Mouse (Mus musculus): ENCODE measurements around the gene 2610028H24Rik. TPM values are rescaled to one million over a fixed set of nuclear protein-coding genes. Genes with fewer than 3 reads are reported as not detected.

2610028H24Rik gene
- polyA plus RNA-seq, 1 experiment from 2014 or later = not detected

DNA sequence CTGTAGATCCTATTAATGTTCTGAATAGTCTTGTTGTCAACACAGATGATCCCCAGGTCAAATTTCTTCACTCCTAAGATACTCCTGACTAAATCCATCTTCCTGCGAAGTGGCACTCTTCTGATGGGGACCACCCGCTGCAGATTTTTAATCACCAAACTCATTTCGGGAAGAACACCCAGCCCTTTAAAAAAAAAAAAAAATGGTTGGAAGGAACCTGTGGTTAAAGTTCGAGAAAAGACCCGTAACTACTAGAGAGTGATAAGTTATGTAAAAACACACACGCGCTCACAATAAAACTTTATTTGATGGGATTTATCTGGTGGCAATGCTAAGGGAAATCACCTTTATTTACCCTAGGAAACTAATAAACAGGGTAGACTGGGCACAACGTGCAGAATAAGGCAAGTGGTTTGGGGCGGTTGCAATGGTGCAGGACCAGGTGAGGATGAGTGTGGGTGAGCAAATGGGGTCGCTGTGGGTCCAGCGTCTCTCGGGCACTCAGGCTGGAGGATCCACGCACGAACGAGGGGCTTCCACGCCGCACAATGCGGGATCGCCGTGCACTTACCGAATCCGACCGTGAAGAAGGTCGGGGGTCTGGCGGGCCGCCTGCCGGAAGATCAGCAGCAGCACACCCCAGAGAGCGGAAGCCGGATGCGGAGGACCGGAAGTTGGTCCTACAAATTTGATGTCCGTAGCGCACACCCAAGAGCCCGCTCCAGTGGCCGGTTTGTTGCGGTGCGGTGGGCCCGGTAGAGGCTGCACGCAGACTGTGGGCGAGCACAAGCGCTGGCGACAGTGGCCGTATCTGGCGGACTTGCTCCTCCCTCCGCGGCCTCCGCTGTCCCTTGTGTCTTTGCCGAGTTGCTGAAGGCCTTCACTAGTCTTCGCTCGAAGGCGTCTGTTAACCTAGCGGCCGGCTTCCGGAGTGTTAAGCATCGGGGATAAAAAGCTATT, 19.6 kb downstream of the 2610028H24Rik start, which contains the start of the genes Mcm3ap and Ybey:
Gene Mcm3ap, plus strand, starts transcription at position 725 of the 960 bp plus-strand sequence.
Gene Ybey, minus strand, starts transcription at position 912 of the 960 bp plus-strand sequence.
- 1% methylated on average over 55 of the region's 55 CpGs for WGBS
- peak within 1 kb of the TSS; percentile 80 to 85 for H3K27ac ChIP-seq (replicated peaks in 1 of 2; ENCODE audit: control insufficient read depth in 1 of 2, insufficient read depth in 1 of 2, low read depth in 2 of 2, low read length in 2 of 2)

DNA sequence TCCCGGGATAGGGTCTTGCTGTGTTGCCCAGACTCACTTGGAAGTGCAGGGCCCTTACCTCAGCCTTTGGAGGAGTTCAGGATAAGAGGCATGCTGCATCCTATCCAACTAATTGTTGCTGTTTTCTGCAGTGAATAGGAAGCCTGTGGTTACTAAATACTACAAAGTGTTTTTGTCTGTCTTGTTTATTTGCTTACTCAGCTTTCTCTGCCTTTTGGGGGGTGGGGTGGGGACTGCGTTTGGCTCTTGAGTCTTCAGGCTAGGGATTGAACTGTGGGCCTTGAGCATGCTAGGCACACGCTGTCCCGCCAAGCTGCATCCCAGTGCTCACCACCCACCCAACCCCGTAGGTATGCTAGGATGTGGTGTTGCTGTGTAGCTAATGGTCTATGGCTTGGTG, 24.9 kb downstream of the 2610028H24Rik start:
- H3K9me3 ChIP-seq (ENCODE audit: control insufficient read depth, low read length) = no peaks in the 10 kb centered on the region
- no peak overlapping the region for H3K4me3 ChIP-seq (ENCODE audit: control insufficient read depth in 1 of 2, insufficient read depth in 1 of 2, low read depth in 1 of 2, low read length in 2 of 2)
- H3K4me2 ChIP-seq (ENCODE audit: low read length) = no peak overlapping the region
- peaks cover 83% of the 10 kb centered on the region for H3K36me3 ChIP-seq (ENCODE audit: control insufficient read depth, insufficient read depth, low read length)
- no peaks in the 10 kb centered on the region for H3K27me3 ChIP-seq (ENCODE audit: control insufficient read depth, insufficient read depth, low read length)
- no peaks in the 10 kb centered on the region for H3K4me1 ChIP-seq (ENCODE audit: control insufficient read depth in 2 of 2, insufficient read depth in 2 of 2, low read length in 2 of 2)
- no peak overlapping the region for H3K27ac ChIP-seq (replicated peaks in 1 of 2; ENCODE audit: control insufficient read depth in 1 of 2, insufficient read depth in 1 of 2, low read depth in 2 of 2, low read length in 2 of 2)
- 90% methylated on average over 5 of the region's 5 CpGs for WGBS
- ATAC-seq (ENCODE audit: insufficient number of reproducible peaks, insufficient read depth, low FRiP score, low read depth) = no peak
- H3K9ac ChIP-seq (ENCODE audit: low read length) = no peak overlapping the region

More for the DNA sequence above, 19.6 kb downstream of the 2610028H24Rik start, which contains the start of the genes Mcm3ap and Ybey:
- Histone ChIP-seq H3K4me3 (ENCODE audit: control insufficient read depth in 1 of 2, insufficient read depth in 1 of 2, low read depth in 1 of 2, low read length in 2 of 2) (peak within 1 kb of the TSS; percentile 84 to 98), H3K4me1 (ENCODE audit: control insufficient read depth in 2 of 2, insufficient read depth in 2 of 2, low read length in 2 of 2) (no peaks in the 10 kb centered on the region), H3K4me2 (ENCODE audit: low read length) (peak within 1 kb of the TSS; percentile 76), H3K27me3 (ENCODE audit: control insufficient read depth, insufficient read depth, low read length) (no peaks in the 10 kb centered on the region), H3K36me3 (ENCODE audit: control insufficient read depth, insufficient read depth, low read length) (peaks cover 35% of the 10 kb centered on the region), H3K9me3 (ENCODE audit: control insufficient read depth, low read length) (no peaks in the 10 kb centered on the region), H3K9ac (ENCODE audit: low read length) (peak within 1 kb of the TSS; percentile 94)
- peak; percentile 81 for ATAC-seq (ENCODE audit: insufficient number of reproducible peaks, insufficient read depth, low FRiP score, low read depth)

DNA sequence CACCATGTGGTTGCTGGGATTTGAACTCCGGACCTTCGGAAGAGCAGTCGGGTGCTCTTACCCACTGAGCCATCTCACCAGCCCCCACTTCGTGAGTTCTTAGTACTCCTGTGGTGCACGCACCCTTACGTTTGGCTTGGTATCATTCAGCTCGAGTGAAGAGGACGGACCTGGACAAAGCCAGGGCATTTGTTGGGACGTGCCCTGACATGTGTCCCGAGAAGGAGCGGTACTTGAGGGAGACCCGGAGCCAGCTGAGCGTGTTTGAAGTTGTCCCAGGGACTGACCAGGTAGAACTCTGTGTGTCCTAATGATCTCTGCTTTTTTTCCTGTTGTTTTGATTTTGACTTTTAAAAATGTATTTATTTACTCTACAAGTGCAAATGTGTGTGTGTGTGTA, 32.0 kb downstream of the 2610028H24Rik start:
- Histone ChIP-seq H3K27ac (replicated peaks in 1 of 2; ENCODE audit: control insufficient read depth in 1 of 2, insufficient read depth in 1 of 2, low read depth in 2 of 2, low read length in 2 of 2) (peak overlapping the region; percentile 4 to 53; a peak in 3 of 4 replicates), H3K9me3 (ENCODE audit: control insufficient read depth, low read length) (no peaks in the 10 kb centered on the region), H3K27me3 (ENCODE audit: control insufficient read depth, insufficient read depth, low read length) (no peaks in the 10 kb centered on the region), H3K4me3 (ENCODE audit: control insufficient read depth in 1 of 2, insufficient read depth in 1 of 2, low read depth in 1 of 2, low read length in 2 of 2) (no peak overlapping the region), H3K4me2 (ENCODE audit: low read length) (no peak overlapping the region), H3K4me1 (ENCODE audit: control insufficient read depth in 2 of 2, insufficient read depth in 2 of 2, low read length in 2 of 2) (no peaks in the 10 kb centered on the region; a peak in 1 of 4 replicates), H3K9ac (ENCODE audit: low read length) (no peak overlapping the region), H3K36me3 (ENCODE audit: control insufficient read depth, insufficient read depth, low read length) (peaks cover 99% of the 10 kb centered on the region)
- no peak for ATAC-seq (ENCODE audit: insufficient number of reproducible peaks, insufficient read depth, low FRiP score, low read depth)
- WGBS = 95% methylated on average over 13 of the region's 13 CpGs

DNA sequence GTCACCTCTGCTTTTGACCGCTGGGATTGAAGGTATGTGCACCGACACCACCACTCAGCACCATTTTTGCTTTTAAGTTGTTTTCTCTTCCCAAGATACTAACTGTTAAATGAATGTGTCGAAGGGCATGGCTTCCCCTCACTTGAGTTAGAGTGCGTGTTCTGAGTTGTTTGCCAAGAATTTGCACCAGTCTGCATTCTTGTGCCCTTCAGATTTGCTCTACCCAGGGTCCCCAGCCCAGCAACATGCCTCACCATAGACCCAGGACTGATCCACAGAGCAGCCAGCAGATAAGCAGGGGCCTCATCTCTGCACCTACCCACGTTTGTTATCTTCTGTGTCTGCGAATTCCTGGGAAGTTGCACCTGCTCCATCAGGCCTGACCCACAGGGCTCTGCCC, 32.6 kb downstream of the 2610028H24Rik start:
- no peaks in the 10 kb centered on the region for H3K27me3 ChIP-seq (ENCODE audit: control insufficient read depth, insufficient read depth, low read length)
- 49% methylated on average over 6 of the region's 6 CpGs for WGBS
- H3K4me2 ChIP-seq (ENCODE audit: low read length) = no peak overlapping the region
- H3K9me3 ChIP-seq (ENCODE audit: control insufficient read depth, low read length) = no peaks in the 10 kb centered on the region
- no peak for ATAC-seq (ENCODE audit: insufficient number of reproducible peaks, insufficient read depth, low FRiP score, low read depth)
- no peak overlapping the region for H3K9ac ChIP-seq (ENCODE audit: low read length)
- peak overlapping the region; percentile 4 to 53; a peak in 3 of 4 replicates for H3K27ac ChIP-seq (replicated peaks in 1 of 2; ENCODE audit: control insufficient read depth in 1 of 2, insufficient read depth in 1 of 2, low read depth in 2 of 2, low read length in 2 of 2)
- peaks cover 99% of the 10 kb centered on the region for H3K36me3 ChIP-seq (ENCODE audit: control insufficient read depth, insufficient read depth, low read length)
- H3K4me3 ChIP-seq (ENCODE audit: control insufficient read depth in 1 of 2, insufficient read depth in 1 of 2, low read depth in 1 of 2, low read length in 2 of 2) = no peak overlapping the region
- H3K4me1 ChIP-seq (ENCODE audit: control insufficient read depth in 2 of 2, insufficient read depth in 2 of 2, low read length in 2 of 2) = no peaks in the 10 kb centered on the region; a peak in 1 of 4 replicates

DNA sequence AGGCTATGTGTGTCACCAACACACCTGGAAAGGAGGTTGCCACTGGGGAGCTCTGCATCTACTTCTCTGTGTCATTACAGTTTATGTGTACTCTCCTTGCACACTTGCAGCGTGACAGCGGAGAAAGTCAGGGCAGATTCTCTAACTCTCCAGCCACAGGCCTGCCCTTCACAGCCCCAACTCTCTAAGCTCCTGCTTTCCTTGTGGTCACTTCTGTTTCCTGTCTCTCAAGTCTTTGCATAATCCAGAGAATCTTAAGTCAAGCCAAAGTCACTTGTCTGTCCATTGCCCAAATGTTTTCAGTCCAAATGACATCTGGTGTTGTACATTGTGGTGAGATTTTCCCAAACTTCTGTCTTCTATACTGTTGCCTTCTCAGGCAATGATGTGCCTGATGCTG, 37.4 kb downstream of the 2610028H24Rik start:
- 100% methylated on average over 2 of the region's 2 CpGs for WGBS
- Histone ChIP-seq H3K9me3 (ENCODE audit: control insufficient read depth, low read length) (no peaks in the 10 kb centered on the region), H3K36me3 (ENCODE audit: control insufficient read depth, insufficient read depth, low read length) (peaks cover 99% of the 10 kb centered on the region), H3K4me1 (ENCODE audit: control insufficient read depth in 2 of 2, insufficient read depth in 2 of 2, low read length in 2 of 2) (no peaks in the 10 kb centered on the region; a peak in 1 of 4 replicates), H3K27me3 (ENCODE audit: control insufficient read depth, insufficient read depth, low read length) (no peaks in the 10 kb centered on the region), H3K4me2 (ENCODE audit: low read length) (no peak overlapping the region), H3K9ac (ENCODE audit: low read length) (no peak overlapping the region), H3K4me3 (ENCODE audit: control insufficient read depth in 1 of 2, insufficient read depth in 1 of 2, low read depth in 1 of 2, low read length in 2 of 2) (no peak overlapping the region), H3K27ac (replicated peaks in 1 of 2; ENCODE audit: control insufficient read depth in 1 of 2, insufficient read depth in 1 of 2, low read depth in 2 of 2, low read length in 2 of 2) (no peak overlapping the region)
- ATAC-seq (ENCODE audit: insufficient number of reproducible peaks, insufficient read depth, low FRiP score, low read depth) = no peak

DNA sequence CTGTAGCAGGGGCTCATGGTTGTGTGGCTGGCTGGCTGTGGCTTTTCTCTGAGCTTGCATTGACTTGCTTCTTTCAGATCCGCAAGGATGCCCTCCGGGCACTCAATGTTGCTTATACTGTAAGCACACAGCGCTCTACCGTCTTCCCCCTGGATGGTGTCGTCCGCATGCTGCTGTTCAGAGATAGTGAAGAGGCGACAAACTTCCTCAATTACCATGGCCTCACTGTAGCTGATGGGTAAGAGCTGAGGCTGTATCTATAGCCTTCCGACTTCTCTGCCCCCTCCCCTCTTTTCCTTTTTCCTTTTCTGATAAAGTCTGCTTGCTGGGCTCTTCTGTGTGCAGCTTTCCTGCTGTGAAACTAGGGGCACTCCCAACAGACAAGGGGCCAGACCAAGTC, 39.4 kb downstream of the 2610028H24Rik start:
- no peak overlapping the region for H3K9ac ChIP-seq (ENCODE audit: low read length)
- H3K9me3 ChIP-seq (ENCODE audit: control insufficient read depth, low read length) = no peaks in the 10 kb centered on the region
- ATAC-seq (ENCODE audit: insufficient number of reproducible peaks, insufficient read depth, low FRiP score, low read depth) = no peak
- H3K27me3 ChIP-seq (ENCODE audit: control insufficient read depth, insufficient read depth, low read length) = no peaks in the 10 kb centered on the region
- no peak overlapping the region for H3K4me2 ChIP-seq (ENCODE audit: low read length)
- peaks cover 95% of the 10 kb centered on the region for H3K36me3 ChIP-seq (ENCODE audit: control insufficient read depth, insufficient read depth, low read length)
- H3K4me1 ChIP-seq (ENCODE audit: control insufficient read depth in 2 of 2, insufficient read depth in 2 of 2, low read length in 2 of 2) = no peaks in the 10 kb centered on the region
- no peak overlapping the region for H3K27ac ChIP-seq (replicated peaks in 1 of 2; ENCODE audit: control insufficient read depth in 1 of 2, insufficient read depth in 1 of 2, low read depth in 2 of 2, low read length in 2 of 2)
- WGBS = 74% methylated on average over 8 of the region's 8 CpGs
- H3K4me3 ChIP-seq (ENCODE audit: control insufficient read depth in 1 of 2, insufficient read depth in 1 of 2, low read depth in 1 of 2, low read length in 2 of 2) = no peak overlapping the region

DNA sequence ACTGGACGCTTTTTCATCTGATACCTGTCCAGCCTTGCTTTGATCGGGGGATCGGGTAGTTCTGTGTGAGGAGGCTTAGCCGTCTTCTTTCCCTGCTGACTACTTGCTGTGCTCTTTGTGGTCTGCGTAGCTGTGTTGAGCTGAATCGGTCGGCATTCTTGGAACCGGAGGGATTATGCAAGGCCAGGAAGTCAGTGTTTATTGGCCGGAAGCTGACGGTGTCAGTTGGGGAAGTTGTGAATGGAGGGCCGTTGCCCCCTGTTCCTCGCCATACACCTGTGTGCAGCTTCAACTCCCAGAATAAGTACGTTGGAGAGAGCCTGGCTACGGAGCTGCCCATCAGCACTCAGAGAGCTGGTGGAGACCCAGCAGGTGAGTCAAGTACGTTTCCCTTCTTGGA, 40.3 kb downstream of the 2610028H24Rik start:
- H3K4me3 ChIP-seq (ENCODE audit: control insufficient read depth in 1 of 2, insufficient read depth in 1 of 2, low read depth in 1 of 2, low read length in 2 of 2) = no peak overlapping the region

More for the DNA sequence above, 40.3 kb downstream of the 2610028H24Rik start:
- no peaks in the 10 kb centered on the region for H3K9me3 ChIP-seq (ENCODE audit: control insufficient read depth, low read length)
- H3K27ac ChIP-seq (replicated peaks in 1 of 2; ENCODE audit: control insufficient read depth in 1 of 2, insufficient read depth in 1 of 2, low read depth in 2 of 2, low read length in 2 of 2) = no peak overlapping the region
- H3K27me3 ChIP-seq (ENCODE audit: control insufficient read depth, insufficient read depth, low read length) = no peaks in the 10 kb centered on the region
- H3K9ac ChIP-seq (ENCODE audit: low read length) = no peak overlapping the region
- 92% methylated on average over 15 of the region's 15 CpGs for WGBS
- ATAC-seq (ENCODE audit: insufficient number of reproducible peaks, insufficient read depth, low FRiP score, low read depth) = no peak
- peaks cover 95% of the 10 kb centered on the region for H3K36me3 ChIP-seq (ENCODE audit: control insufficient read depth, insufficient read depth, low read length)
- no peaks in the 10 kb centered on the region for H3K4me1 ChIP-seq (ENCODE audit: control insufficient read depth in 2 of 2, insufficient read depth in 2 of 2, low read length in 2 of 2)
- H3K4me2 ChIP-seq (ENCODE audit: low read length) = no peak overlapping the region

Measured in heart, embryonic 14.5 days (tissue).